Mouse (Mus musculus): ENCODE data around the gene Nfs1.
"Not testable (repeated sequence)": the region's sequence is repeated elsewhere in the genome, so short reads cannot be mapped to it uniquely, and the experiment has no call there.

The Nfs1 gene

GRCm38 (mm10) chr2:156143953-156144724 lies at the start of gene Nfs1, which contains the start of gene Romo1:
Nfs1 (minus strand) TSS chr2:156144186.
Romo1 (plus strand) TSS chr2:156144039.
- DNase-seq = peak; percentile 84 to 89

GRCm38 (mm10) chr2:156193066-156193862 lies 49.3 kb upstream of the Nfs1 start:
- no peak for DNase-seq

- no peak for DNase-seq
These were observed 48.1 kb upstream of the Nfs1 start for GRCm38 (mm10) chr2:156192068-156192467.

- DNase-seq = no peak
These were observed 47.6 kb upstream of the Nfs1 start for GRCm38 (mm10) chr2:156191540-156191939.

GRCm38 (mm10) chr2:156190004-156190896 lies 46.3 kb upstream of the Nfs1 start:
- no peak for DNase-seq

- not testable (repeated sequence) for DNase-seq
These were observed 45.3 kb upstream of the Nfs1 start for GRCm38 (mm10) chr2:156189241-156189640.

GRCm38 (mm10) chr2:156181592-156181991 lies 37.6 kb upstream of the Nfs1 start:
- DNase-seq = no peak

- no peak for DNase-seq
These were observed 37.0 kb upstream of the Nfs1 start for GRCm38 (mm10) chr2:156180824-156181590.

- peak; percentile 99 to 100 for DNase-seq
These were observed 36.3 kb upstream of the Nfs1 start, which contains the start of gene Rbm39 for GRCm38 (mm10) chr2:156180094-156180821. Rbm39 (minus strand) TSS chr2:156180238.

GRCm38 (mm10) chr2:156179796-156180093 lies 35.8 kb upstream of the Nfs1 start:
- DNase-seq = no peak

- DNase-seq = peak; percentile 65 to 73
These were observed 35.2 kb upstream of the Nfs1 start for GRCm38 (mm10) chr2:156179046-156179795.

- DNase-seq = no peak
These were observed 33.7 kb upstream of the Nfs1 start for GRCm38 (mm10) chr2:156177651-156178050.

GRCm38 (mm10) chr2:156177079-156177478 lies 33.1 kb upstream of the Nfs1 start:
- no peak for DNase-seq

GRCm38 (mm10) chr2:156166557-156166956 lies 22.6 kb upstream of the Nfs1 start:
- no peak for DNase-seq

GRCm38 (mm10) chr2:156165478-156165877 lies 21.5 kb upstream of the Nfs1 start:
- peak in 1 of 2 experiments; percentile 36 for DNase-seq

- DNase-seq = no peak
These were observed 7.6 kb upstream of the Nfs1 start for GRCm38 (mm10) chr2:156151538-156151937.

GRCm38 (mm10) chr2:156147316-156147915 lies 3.4 kb upstream of the Nfs1 start:
- DNase-seq = no peak

- DNase-seq = no peak
These were observed 2.4 kb upstream of the Nfs1 start for GRCm38 (mm10) chr2:156146272-156146989.

GRCm38 (mm10) chr2:156145486-156146130 lies 1.6 kb upstream of the Nfs1 start:
- DNase-seq = no peak
